Mouse (Mus musculus) T-cell, adult 2 months (primary cell): ENCODE results near the gene Gm43720.
"Not testable (repeated sequence)": the region's sequence is repeated elsewhere in the genome, so short reads cannot be mapped to it uniquely, and the experiment has no call there.

ENCODE experiments used
- DNase-seq: peaks from one replicate; pipeline ENCODE4 v3.0.0; 2022; ENCODE audit warnings: low spot score

Gene Gm43720

GRCm38 (mm10) chr5:138216632-138217031 lies 63.1 kb downstream of the Gm43720 start:
- not testable (repeated sequence) for DNase-seq
